Mouse (Mus musculus) forebrain, embryonic 11.5 days (tissue): ENCODE results near the gene Hic1. TPM values are rescaled to one million over a fixed set of nuclear protein-coding genes. Genes with fewer than 3 reads are reported as not detected.

Source experiments
- ATAC-seq: fragments of 200-750 bp; cut with Nextera tagmentation; replicated peaks from 2 replicates; pipeline ENCODE4 v1.8.0; 2017; ENCODE audit warnings: moderate TSS enrichment; ENCODE audit not compliant: low FRiP score
- DNase-seq: peaks from one replicate; pipeline ENCODE4 v3.0.0-alpha.2; 2017; ENCODE audit warnings: low spot score
- H3K27ac ChIP-seq: fragments of 300-500 bp; sonication (generic); 2 replicates; pipeline ENCODE4 v1.5.1; 2014; ENCODE audit warnings: low read depth, low read length
- H3K27me3 ChIP-seq: fragments of 300-500 bp; sonication (generic); 2 replicates; pipeline ENCODE4 v1.6.1; 2014; ENCODE audit warnings: mild to moderate bottlenecking, low read length, mixed read lengths; ENCODE audit not compliant: control insufficient read depth, insufficient read depth
- H3K36me3 ChIP-seq: fragments of 300-500 bp; sonication (generic); 2 replicates; pipeline ENCODE4 v1.6.1; 2014; ENCODE audit warnings: mild to moderate bottlenecking, low read length, moderate library complexity, mixed read lengths; ENCODE audit not compliant: control insufficient read depth, insufficient read depth
- H3K4me1 ChIP-seq: fragments of 300-500 bp; sonication (generic); replicated peaks from 2 replicates; pipeline ENCODE4 v1.6.1; 2014; ENCODE audit warnings: low read length, mixed read lengths; ENCODE audit not compliant: control insufficient read depth, insufficient read depth
- H3K4me2 ChIP-seq: fragments of 300-500 bp; sonication (generic); 2 replicates; pipeline ENCODE4 v1.6.1; 2014; ENCODE audit warnings: low read depth, mild to moderate bottlenecking, low read length, moderate library complexity, mixed read lengths; ENCODE audit not compliant: severe bottlenecking
- H3K4me3 ChIP-seq: fragments of 300-500 bp; sonication (generic); 2 replicates; pipeline ENCODE4 v1.5.1; 2014; ENCODE audit warnings: low read depth, low read length
- H3K9ac ChIP-seq: fragments of 300-500 bp; sonication (generic); 2 replicates; pipeline ENCODE4 v1.6.1; 2014; ENCODE audit warnings: low read length
- H3K9me3 ChIP-seq: fragments of 300-500 bp; sonication (generic); 2 replicates; pipeline ENCODE4 v1.6.1; 2016; ENCODE audit warnings: low read length, mixed read lengths; ENCODE audit not compliant: control insufficient read depth
- WGBS: fragments of 180-500 bp; shearing (Covaris S2); extraction: QIAGEN DNeasy Blood & Tissue Kit; methylation state at CpG from one replicate; pipeline ENCODE4 v1.1.7; 2014; 5-methylcytosine and 5-hydroxymethylcytosine counted together
- polyA plus RNA-seq: library from polyadenylated mRNA; unstranded; fragments of >200 nt; fragmentation: Nextera tagmentation; extraction: Ambion mirVana; gene quantifications from 2 replicates; pipeline ENCODE4 v1.2.1, GENCODE M21; 2014

The Hic1 gene
- polyA plus RNA-seq, 1 experiment from 2014 or later, result 0.86 TPM

DNA sequence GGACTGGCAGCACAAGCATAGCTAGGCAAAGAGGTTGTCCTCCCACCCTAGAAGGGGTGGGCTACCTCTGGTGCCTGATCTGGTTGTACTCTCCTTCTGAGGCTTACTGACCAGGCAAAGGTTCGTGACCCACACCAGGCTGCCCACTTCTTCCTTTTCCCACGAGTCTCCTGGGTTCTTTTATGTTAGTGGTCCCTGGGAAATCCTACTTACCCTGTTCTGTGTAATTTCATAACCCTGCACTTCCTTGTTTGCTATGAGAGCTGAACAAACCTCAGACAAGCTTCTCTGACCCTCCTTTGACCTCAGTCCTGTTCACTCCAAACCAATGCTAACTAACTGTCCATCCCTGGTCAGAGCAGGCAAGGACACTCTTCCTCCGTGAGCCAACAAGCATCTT lies 28.3 kb downstream of the Hic1 start:
- no peaks in the 10 kb centered on the region for H3K27me3 ChIP-seq
- H3K4me1 ChIP-seq, result no peaks in the 10 kb centered on the region; the same call in 1 of the 2 replicates
- no peaks in the 10 kb centered on the region; the same call in 1 of the 2 replicates for H3K36me3 ChIP-seq
- no peak overlapping the region for H3K9ac ChIP-seq
- DNase-seq, result no peak
- H3K4me3 ChIP-seq, result no peak overlapping the region
- no peak overlapping the region for H3K27ac ChIP-seq
- WGBS, result 77% methylated on average over 3 of the region's 3 CpGs
- no peaks in the 10 kb centered on the region for H3K9me3 ChIP-seq
- no peak for ATAC-seq
- H3K4me2 ChIP-seq, result no peak overlapping the region

- Histone ChIP-seq H3K9me3 (no peaks in the 10 kb centered on the region), H3K4me1 (no peaks in the 10 kb centered on the region; the same call in 1 of the 2 replicates), H3K9ac (no peak overlapping the region), H3K4me3 (no peak overlapping the region), H3K4me2 (no peak overlapping the region), H3K27ac (no peak overlapping the region), H3K27me3 (no peaks in the 10 kb centered on the region), H3K36me3 (no peaks in the 10 kb centered on the region; the same call in 1 of the 2 replicates)
- ATAC-seq, result no peak
- DNase-seq, result no peak
- WGBS, result 81% methylated on average over 5 of the region's 5 CpGs
Observed at GRCm38 (mm10) chr11:75140431-75140830, 28.9 kb downstream of the Hic1 start.

DNA sequence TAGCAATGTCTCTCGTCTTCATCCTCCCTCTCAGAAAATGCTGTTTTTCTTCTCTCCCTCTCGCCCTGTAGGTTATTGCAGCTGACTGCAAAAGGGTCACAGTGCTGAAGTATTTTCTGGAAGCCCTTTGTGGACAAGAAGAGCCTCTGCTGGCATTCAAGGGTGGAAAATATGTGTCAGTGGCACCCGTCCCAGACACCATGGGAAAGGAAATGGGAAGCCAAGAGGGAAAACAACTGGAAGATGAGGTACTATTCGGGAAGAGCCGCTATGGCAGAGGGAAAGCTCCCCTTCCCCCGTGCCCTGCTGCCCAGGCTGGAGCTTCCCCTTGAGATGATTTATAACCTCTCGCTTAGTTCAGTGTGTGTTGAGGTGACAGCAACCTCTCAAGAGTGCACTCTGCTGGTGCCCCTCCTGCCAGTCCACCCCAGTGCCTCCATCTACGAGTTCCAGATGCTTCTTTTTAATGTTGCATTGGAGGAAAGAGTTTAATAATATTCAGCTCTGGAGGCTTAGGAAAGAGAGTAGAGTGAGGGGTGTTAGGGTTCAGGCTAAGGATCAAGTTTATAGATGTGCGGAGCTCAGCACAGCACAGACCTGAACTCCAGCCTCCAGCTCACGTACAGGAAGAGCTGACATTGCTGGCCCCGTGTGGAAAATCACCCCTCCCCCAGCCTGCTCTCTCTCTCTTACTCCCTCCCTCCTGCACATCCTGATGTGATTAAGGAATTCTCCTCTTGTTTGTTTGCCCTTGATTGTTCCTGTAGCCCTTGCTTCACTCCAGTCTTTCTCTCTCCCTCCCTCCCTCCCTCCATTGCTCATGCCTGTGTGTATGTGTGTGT lies 30.0 kb downstream of the Hic1 start:
- Histone ChIP-seq H3K4me3 (no peak overlapping the region), H3K36me3 (no peaks in the 10 kb centered on the region; the same call in 1 of the 2 replicates), H3K4me1 (no peaks in the 10 kb centered on the region; the same call in 1 of the 2 replicates), H3K9ac (no peak overlapping the region), H3K27ac (no peak overlapping the region), H3K4me2 (no peak overlapping the region), H3K27me3 (no peaks in the 10 kb centered on the region), H3K9me3 (no peaks in the 10 kb centered on the region)
- no peak for DNase-seq
- no peak for ATAC-seq
- 60% methylated on average over 11 of the region's 11 CpGs for WGBS

DNA sequence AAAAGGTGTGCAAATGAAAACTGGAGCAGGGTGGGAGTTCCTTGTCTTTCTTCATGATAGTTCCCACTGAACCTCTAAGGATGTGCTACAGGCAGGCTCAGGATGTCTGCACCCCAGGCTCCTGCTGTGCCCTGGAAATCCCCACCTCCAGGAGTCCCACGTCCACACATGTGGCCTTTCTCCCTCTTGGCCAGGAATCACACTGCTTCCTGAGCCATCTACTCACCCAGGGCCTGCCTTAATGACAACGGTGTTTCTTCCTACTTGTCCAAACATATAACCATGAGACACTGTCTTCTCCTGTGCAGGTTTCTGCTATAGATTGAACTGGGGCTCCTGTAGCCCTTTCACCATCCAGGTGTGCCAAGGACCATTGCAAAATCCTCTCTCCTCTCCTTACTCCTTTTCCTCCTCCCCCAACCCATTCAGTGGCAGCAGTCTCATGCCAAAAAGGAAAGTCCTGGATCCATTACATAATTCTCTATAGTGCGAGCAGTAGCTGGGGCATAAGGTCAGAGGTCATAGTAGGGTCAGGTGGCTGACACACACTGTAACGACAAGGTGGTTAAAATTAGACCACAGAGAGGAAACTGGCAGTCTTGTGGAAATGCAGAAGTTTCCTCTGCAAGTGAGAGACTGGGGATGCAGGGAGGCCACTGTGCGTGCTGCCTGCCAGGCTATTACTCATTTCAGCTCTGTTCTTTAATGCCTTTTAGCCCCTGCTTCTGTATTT lies 32.5 kb downstream of the Hic1 start:
- H3K9me3 ChIP-seq, result no peaks in the 10 kb centered on the region
- no peak overlapping the region for H3K4me3 ChIP-seq
- H3K4me1 ChIP-seq, result peaks cover 6% of the 10 kb centered on the region; the same call in 1 of the 2 replicates
- no peak for DNase-seq
- ATAC-seq, result no peak
- no peak overlapping the region for H3K27ac ChIP-seq
- no peaks in the 10 kb centered on the region for H3K27me3 ChIP-seq
- no peaks in the 10 kb centered on the region for H3K36me3 ChIP-seq
- no peak overlapping the region for H3K4me2 ChIP-seq
- no peak overlapping the region for H3K9ac ChIP-seq
- 68% methylated on average over 5 of the region's 5 CpGs for WGBS

GRCm38 (mm10) chr11:75135358-75135757 lies 34.0 kb downstream of the Hic1 start:
- peaks cover 6% of the 10 kb centered on the region; the same call in 1 of the 2 replicates for H3K4me1 ChIP-seq
- ATAC-seq, result no peak
- WGBS, result 94% methylated on average over 4 of the region's 4 CpGs

DNA sequence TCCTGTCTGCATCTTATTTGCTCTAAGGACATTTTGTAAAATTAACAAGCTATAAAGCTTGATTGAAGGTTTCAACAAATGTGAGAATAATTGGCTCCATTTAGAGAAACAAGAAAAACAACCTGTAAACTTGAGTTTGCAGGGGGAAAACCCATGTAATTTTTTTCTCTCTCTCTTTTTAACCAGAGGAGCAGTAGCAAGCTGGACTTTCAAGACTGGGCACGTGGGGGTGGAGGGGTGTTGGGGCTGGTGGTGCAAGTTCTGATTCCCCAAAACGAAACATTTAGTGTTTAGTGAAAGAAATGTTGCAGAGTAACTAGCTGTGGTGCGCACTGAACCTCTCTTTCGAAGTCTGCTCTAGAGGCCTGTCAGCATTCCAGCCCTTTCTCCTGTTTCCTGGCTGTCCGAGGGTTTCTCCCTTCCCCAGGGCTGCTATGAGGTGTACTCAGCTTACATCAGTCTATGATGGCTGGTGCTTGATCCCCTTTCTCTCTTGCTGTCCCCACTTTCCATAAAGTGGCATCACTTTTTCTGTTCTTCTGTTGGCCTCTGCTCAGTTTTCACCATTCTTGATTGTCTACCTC lies 34.7 kb downstream of the Hic1 start:
- Histone ChIP-seq H3K4me2 (no peak overlapping the region), H3K4me3 (no peak overlapping the region), H3K36me3 (no peaks in the 10 kb centered on the region), H3K27me3 (no peaks in the 10 kb centered on the region), H3K4me1 (peaks cover 6% of the 10 kb centered on the region; the same call in 1 of the 2 replicates), H3K27ac (no peak overlapping the region), H3K9me3 (no peaks in the 10 kb centered on the region), H3K9ac (no peak overlapping the region)
- DNase-seq (no peak), ATAC-seq (no peak)
- WGBS, result 78% methylated on average over 5 of the region's 5 CpGs

More at GRCm38 (mm10) chr11:75135358-75135757, 34.0 kb downstream of the Hic1 start:
- Histone ChIP-seq H3K4me3 (no peak overlapping the region), H3K4me2 (no peak overlapping the region), H3K27me3 (no peaks in the 10 kb centered on the region), H3K27ac (no peak overlapping the region), H3K36me3 (no peaks in the 10 kb centered on the region), H3K9ac (no peak overlapping the region), H3K9me3 (no peaks in the 10 kb centered on the region)
- DNase-seq, result no peak

DNA sequence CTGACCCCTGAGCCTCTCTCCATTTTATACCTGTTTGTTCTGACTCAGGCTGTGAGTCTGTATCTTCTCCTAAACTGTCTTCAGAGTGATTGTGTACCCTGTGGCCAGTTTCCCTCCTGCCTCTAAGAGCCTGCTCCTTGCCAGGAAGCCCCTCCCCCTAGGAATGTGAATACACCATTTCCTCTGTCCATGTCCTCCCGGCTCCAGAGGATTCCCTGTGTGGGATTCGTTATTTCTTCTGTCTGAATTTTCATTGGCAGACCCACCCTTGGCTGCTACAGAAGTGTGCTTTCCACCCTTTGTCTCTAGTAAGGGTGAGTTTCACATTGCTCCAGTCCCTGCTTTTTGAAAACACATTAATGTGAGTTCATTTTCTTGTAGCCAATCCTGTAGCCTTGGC lies 35.4 kb downstream of the Hic1 start:
- DNase-seq (no peak), ATAC-seq (peak; percentile 36; the same call in 1 of the 2 replicates)
- H3K36me3 ChIP-seq, result no peaks in the 10 kb centered on the region
- H3K4me1 ChIP-seq, result peaks cover 6% of the 10 kb centered on the region; the same call in 1 of the 2 replicates
- WGBS, result 18% methylated on average over 2 of the region's 2 CpGs
- H3K4me2 ChIP-seq, result no peak overlapping the region
- H3K27ac ChIP-seq, result no peak overlapping the region
- H3K4me3 ChIP-seq, result no peak overlapping the region
- no peaks in the 10 kb centered on the region for H3K27me3 ChIP-seq
- no peaks in the 10 kb centered on the region for H3K9me3 ChIP-seq
- no peak overlapping the region for H3K9ac ChIP-seq

GRCm38 (mm10) chr11:75133391-75133790 lies 35.9 kb downstream of the Hic1 start:
- no peak for DNase-seq
- 91% methylated on average over 5 of the region's 5 CpGs for WGBS

More at GRCm38 (mm10) chr11:75133391-75133790, 35.9 kb downstream of the Hic1 start:
- Histone ChIP-seq H3K4me1 (peaks cover 6% of the 10 kb centered on the region; the same call in 1 of the 2 replicates), H3K36me3 (no peaks in the 10 kb centered on the region), H3K4me2 (no peak overlapping the region), H3K9me3 (no peaks in the 10 kb centered on the region), H3K27ac (no peak overlapping the region), H3K9ac (no peak overlapping the region), H3K4me3 (no peak overlapping the region), H3K27me3 (no peaks in the 10 kb centered on the region)
- ATAC-seq, result no peak
